30 mouse cellular contexts compared by ENCODE assay signal in genomic region chr17:69061883-69062745, GRCm38 (mm10). TPM values are rescaled to one million over a fixed set of nuclear protein-coding genes. Genes with fewer than 3 reads are reported as not detected.
DNase-seq lines count a peak whose midpoint lies in the region; ATAC-seq lines count a peak whose summit lies in the region.
"Had no signal": no experiment of that assay in that cellular context is flagged by ENCODE, and none has a peak within 500 bp of the region (broad histone marks: within the 10 kb centered on the region; RNA-seq: fewer than 3 reads in every experiment).

No protein-coding gene starts in this region.

- H3K36me3 ChIP-seq in hindbrain, embryonic 13.5 days = no peaks in the 10 kb centered on the region
- H3K36me3 ChIP-seq in hindbrain, embryonic 12.5 days = no peaks in the 10 kb centered on the region
- H3K36me3 ChIP-seq in neural tube, embryonic 13.5 days = no peaks in the 10 kb centered on the region
- H3K36me3 ChIP-seq in neural tube, embryonic 15.5 days = no peaks in the 10 kb centered on the region
- H3K36me3 ChIP-seq: embryonic facial prominence, embryonic 12.5 days; G1E; limb, embryonic 10.5 days; limb, embryonic 15.5 days; liver, embryonic 13.5 days had no signal

- H3K27ac ChIP-seq in hindbrain, embryonic 13.5 days = no peak overlapping the region; the same call in 1 of the 2 replicates
- H3K27ac ChIP-seq in hindbrain, embryonic 12.5 days = no peak overlapping the region
- peak overlapping the region; percentile 61 for H3K27ac ChIP-seq in neural tube, embryonic 13.5 days (replicated peaks)
- 0 out of 2 replicates have a peak overlapping the region, but pooled peaks have one; percentile 56 for H3K27ac ChIP-seq in neural tube, embryonic 15.5 days (replicated peaks)
- H3K27ac ChIP-seq: embryonic facial prominence, embryonic 12.5 days; layer of hippocampus, adult 2 months; limb, embryonic 10.5 days; limb, embryonic 15.5 days; liver, embryonic 13.5 days; macrophage had no signal

- DNase-seq in neural tube, embryonic 10.5 days (ENCODE audit: extremely low spot score, low spot score) = no peak
- DNase-seq in embryo, embryonic 10.5 days (ENCODE audit: low spot score) = no peak
- DNase-seq in cerebellum, postnatal 14 days = no peak
- DNase-seq in testis, postnatal 14 days (ENCODE audit: low spot score) = no peak
- DNase-seq: adrenal gland, adult 8-10 months; cerebellum, adult 8-10 months; cerebellum, postnatal 36 days; embryo, embryonic 11 days; gastrocnemius, postnatal 14 days; heart, postnatal 14 days; kidney, adult 11 months; kidney, postnatal 14 days; liver, embryonic 13.5 days; lung, adult 18-20 months; lung, postnatal 10 days; right cerebral cortex, adult 18-20 months; thymus, adult 18-20 months; thymus, postnatal 25 days had no signal

- WGBS in hindbrain, embryonic 13.5 days = 67% methylated on average over 9 of the region's 9 CpGs
- 71% methylated on average over 9 of the region's 9 CpGs for WGBS in hindbrain, embryonic 12.5 days
- 62% methylated on average over 9 of the region's 9 CpGs for WGBS in neural tube, embryonic 13.5 days
- WGBS in neural tube, embryonic 15.5 days = 50% methylated on average over 9 of the region's 9 CpGs

- no peaks in the 10 kb centered on the region for H3K9me3 ChIP-seq in hindbrain, embryonic 13.5 days
- no peaks in the 10 kb centered on the region for H3K9me3 ChIP-seq in hindbrain, embryonic 12.5 days (replicated peaks)
- no peaks in the 10 kb centered on the region for H3K9me3 ChIP-seq in neural tube, embryonic 13.5 days
- no peaks in the 10 kb centered on the region for H3K9me3 ChIP-seq in neural tube, embryonic 15.5 days (replicated peaks)
- H3K9me3 ChIP-seq: embryonic facial prominence, embryonic 12.5 days; limb, embryonic 10.5 days; limb, embryonic 15.5 days had no signal

- no peak overlapping the region for H3K9ac ChIP-seq in hindbrain, embryonic 13.5 days
- no peak overlapping the region for H3K9ac ChIP-seq in hindbrain, embryonic 12.5 days
- H3K9ac ChIP-seq in neural tube, embryonic 13.5 days = no peak overlapping the region
- no peak overlapping the region for H3K9ac ChIP-seq in neural tube, embryonic 15.5 days (replicated peaks)
- H3K9ac ChIP-seq: embryonic facial prominence, embryonic 12.5 days; limb, embryonic 15.5 days; liver, embryonic 13.5 days had no signal

- no peak overlapping the region for H3K4me2 ChIP-seq in hindbrain, embryonic 13.5 days
- no peak overlapping the region for H3K4me2 ChIP-seq in hindbrain, embryonic 12.5 days (replicated peaks)
- H3K4me2 ChIP-seq in neural tube, embryonic 13.5 days = no peak overlapping the region
- H3K4me2 ChIP-seq in neural tube, embryonic 15.5 days = no peak overlapping the region
- H3K4me2 ChIP-seq: embryonic facial prominence, embryonic 12.5 days; limb, embryonic 15.5 days; liver, embryonic 13.5 days had no signal

- peak; percentile 49; the same call in 1 of the 2 replicates for ATAC-seq in hindbrain, embryonic 13.5 days (ENCODE audit: low FRiP score)
- ATAC-seq in hindbrain, embryonic 12.5 days (ENCODE audit: low FRiP score) = no peak
- peak; percentile 50; the same call in 1 of the 2 replicates for ATAC-seq in neural tube, embryonic 13.5 days (ENCODE audit: low read depth)
- no peak for ATAC-seq in neural tube, embryonic 15.5 days (ENCODE audit: low FRiP score)
- ATAC-seq: forebrain, embryonic 14.5 days had no signal

- H3K4me3 ChIP-seq in hindbrain, embryonic 13.5 days = no peak overlapping the region
- H3K4me3 ChIP-seq in hindbrain, embryonic 12.5 days = no peak overlapping the region
- H3K4me3 ChIP-seq in neural tube, embryonic 13.5 days = no peak overlapping the region
- no peak overlapping the region for H3K4me3 ChIP-seq in neural tube, embryonic 15.5 days (replicated peaks)
- H3K4me3 ChIP-seq: embryonic facial prominence, embryonic 12.5 days; layer of hippocampus, adult 2 months; limb, embryonic 10.5 days; limb, embryonic 15.5 days; liver, embryonic 13.5 days; myocyte had no signal

- H3K4me1 ChIP-seq in hindbrain, embryonic 13.5 days (replicated peaks) = no peaks in the 10 kb centered on the region
- H3K4me1 ChIP-seq in hindbrain, embryonic 12.5 days = no peaks in the 10 kb centered on the region
- H3K4me1 ChIP-seq in neural tube, embryonic 13.5 days (replicated peaks) = no peaks in the 10 kb centered on the region
- peaks cover 11% of the 10 kb centered on the region; the same call in 1 of the 2 replicates for H3K4me1 ChIP-seq in neural tube, embryonic 15.5 days
- H3K4me1 ChIP-seq: embryonic facial prominence, embryonic 12.5 days; limb, embryonic 10.5 days; limb, embryonic 15.5 days; liver, embryonic 13.5 days had no signal

- no peaks in the 10 kb centered on the region for H3K27me3 ChIP-seq in hindbrain, embryonic 13.5 days
- no peaks in the 10 kb centered on the region for H3K27me3 ChIP-seq in hindbrain, embryonic 12.5 days
- H3K27me3 ChIP-seq in neural tube, embryonic 13.5 days = no peaks in the 10 kb centered on the region
- no peaks in the 10 kb centered on the region for H3K27me3 ChIP-seq in neural tube, embryonic 15.5 days (replicated peaks)
- H3K27me3 ChIP-seq: embryonic facial prominence, embryonic 12.5 days; limb, embryonic 15.5 days; liver, embryonic 13.5 days had no signal

RNA-seq across cellular contexts. Expression of gene Epb41l3, which starts 13.4 kb away (rescaled TPM):
- 73.3 and 75.4 TPM in 2 replicates for polyA plus RNA-seq in hindbrain, embryonic 13.5 days (2015; fragmentation: Nextera tagmentation; extraction: Ambion mirVana)
- 104 and 118 TPM in 2 replicates for polyA plus RNA-seq in hindbrain, embryonic 12.5 days (2016; fragmentation: Nextera tagmentation; extraction: Ambion mirVana)
- 121 and 122 TPM in 2 replicates for polyA plus RNA-seq in neural tube, embryonic 13.5 days (2015; fragmentation: Nextera tagmentation; extraction: Ambion mirVana)
- 134 and 142 TPM in 2 replicates for polyA plus RNA-seq in neural tube, embryonic 15.5 days (2015; fragmentation: Nextera tagmentation; extraction: Ambion mirVana)
- polyA plus RNA-seq: G1E had no signal

Comparison
In these comparisons a context has a peak if more than half of its experiments do, and no peak if none do; other contexts are left out.
1. ATAC-seq: peak in hindbrain, embryonic 13.5 days (single experiment) and neural tube, embryonic 13.5 days (single experiment); none in hindbrain, embryonic 12.5 days (single experiment) and neural tube, embryonic 15.5 days (single experiment).
2. H3K27ac ChIP-seq: peak in neural tube, embryonic 13.5 days (single experiment) and neural tube, embryonic 15.5 days (single experiment); none in hindbrain, embryonic 13.5 days (single experiment) and hindbrain, embryonic 12.5 days (single experiment).